Mouse (Mus musculus) spleen, postnatal 36 days (tissue): ENCODE measurements around the gene Pramel5.
"Not testable (repeated sequence)": the region's sequence is repeated elsewhere in the genome, so short reads cannot be mapped to it uniquely, and the experiment has no call there.

Experiments used
- DNase-seq, 2 experiments: peaks; one replicate each; pipeline ENCODE4 v3.0.0; 2022; ENCODE audit warnings: low spot score in 2 of 2, mixed read lengths in 1 of 2

The Pramel5 gene

DNA sequence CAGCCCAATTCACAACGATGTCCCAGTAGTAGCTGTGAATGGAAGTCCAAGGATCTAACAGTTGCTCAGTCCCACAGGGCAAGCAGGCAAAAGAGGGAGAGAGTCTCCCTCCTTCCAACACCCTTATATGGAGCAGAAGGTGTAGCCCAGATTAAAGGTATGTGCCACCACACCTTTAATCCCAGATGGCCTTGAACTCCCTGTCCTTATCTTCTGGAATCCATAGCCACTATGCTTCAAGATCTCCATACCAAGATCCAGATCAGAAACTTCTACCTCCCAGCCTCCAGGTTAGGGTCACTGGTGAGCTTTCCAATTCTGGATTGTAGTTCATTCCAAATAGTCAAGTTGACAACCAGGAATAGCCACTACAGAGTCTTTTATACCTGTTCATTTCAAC, at the start of gene Pramel5:
TSS of gene Pramel5 (minus strand) at position 101 of the 400 bp plus-strand sequence.
- not testable (repeated sequence) for DNase-seq

DNA sequence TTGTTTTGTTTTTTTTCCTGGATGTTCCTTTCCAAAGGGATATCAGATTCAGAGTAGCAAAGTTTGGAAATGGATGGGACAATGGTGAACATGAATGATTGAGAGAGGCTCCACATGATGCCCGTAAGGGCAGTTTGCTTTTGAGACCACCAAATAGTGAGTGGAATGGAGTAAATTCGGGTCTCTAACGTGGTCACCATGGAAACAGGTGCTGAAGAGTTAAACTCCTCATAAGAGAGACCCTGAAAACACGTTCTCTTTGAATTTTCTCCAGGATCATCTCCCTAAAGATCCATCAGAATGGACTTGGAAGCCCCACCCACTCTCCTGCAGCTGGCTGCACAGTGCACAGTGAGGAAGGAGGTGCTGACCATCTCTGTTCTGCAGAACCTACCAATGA, 49.7 kb upstream of the Pramel5 start, which contains the start of gene Gm13128:
TSS of gene Gm13128 (plus strand) at position 301 of the 400 bp plus-strand sequence.
- DNase-seq = not testable (repeated sequence)

DNA sequence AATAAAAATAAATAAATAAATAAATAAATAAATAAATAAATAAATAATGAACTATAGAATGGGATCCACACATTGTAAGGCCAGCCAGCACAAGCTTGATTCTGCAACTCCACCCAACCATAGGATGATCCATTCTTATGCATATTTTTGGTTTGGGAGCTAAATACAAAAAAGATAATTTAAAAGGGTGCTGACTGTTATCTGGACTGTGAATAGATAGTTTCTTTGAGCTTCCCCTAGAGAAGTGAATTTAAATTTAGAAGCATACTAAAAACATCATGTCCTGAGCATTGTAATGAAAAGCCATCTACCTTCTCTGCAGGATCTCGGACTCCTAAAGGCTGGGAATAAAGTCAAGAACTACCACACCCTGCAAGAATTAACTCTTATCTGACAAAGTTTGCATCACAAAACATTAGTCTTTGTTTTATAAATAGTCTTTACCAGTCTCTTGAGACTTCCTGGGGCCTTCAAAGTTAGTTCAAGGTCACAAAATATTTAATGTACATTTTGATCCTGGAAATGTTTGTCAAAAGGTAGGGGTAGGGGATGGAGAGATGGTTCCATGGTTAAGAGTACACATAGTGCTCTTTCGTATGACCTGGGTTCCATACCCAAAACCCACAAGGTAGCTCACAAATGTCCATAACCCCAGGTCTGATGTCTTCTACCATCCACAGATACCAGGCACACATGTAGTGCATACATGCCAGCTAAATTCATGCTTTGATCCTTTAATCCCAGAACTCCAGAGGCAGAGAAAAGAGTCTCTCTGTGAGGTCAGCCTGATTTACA, 32.6 kb upstream of the Pramel5 start:
- not testable (repeated sequence) for DNase-seq

DNA sequence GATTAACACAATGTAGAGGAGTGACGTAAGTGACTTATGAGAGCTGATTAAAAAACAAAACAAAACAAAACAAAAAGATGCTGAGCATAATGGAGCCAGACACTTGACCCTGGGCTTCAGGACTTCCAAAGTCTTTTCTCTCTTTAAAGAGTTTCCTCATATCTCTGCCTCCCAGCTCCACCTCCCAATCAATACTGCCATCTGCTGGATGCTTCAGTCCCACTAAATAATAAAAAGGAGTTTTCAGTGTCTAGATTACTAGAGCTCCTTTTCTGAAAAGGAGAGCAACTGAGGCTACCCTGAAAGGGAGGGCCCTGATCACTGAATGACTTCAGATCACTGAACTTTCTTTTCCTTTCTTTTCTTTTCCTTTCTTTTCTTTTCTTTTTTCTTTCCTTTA, 19.1 kb upstream of the Pramel5 start:
- DNase-seq = not testable (repeated sequence)

DNA sequence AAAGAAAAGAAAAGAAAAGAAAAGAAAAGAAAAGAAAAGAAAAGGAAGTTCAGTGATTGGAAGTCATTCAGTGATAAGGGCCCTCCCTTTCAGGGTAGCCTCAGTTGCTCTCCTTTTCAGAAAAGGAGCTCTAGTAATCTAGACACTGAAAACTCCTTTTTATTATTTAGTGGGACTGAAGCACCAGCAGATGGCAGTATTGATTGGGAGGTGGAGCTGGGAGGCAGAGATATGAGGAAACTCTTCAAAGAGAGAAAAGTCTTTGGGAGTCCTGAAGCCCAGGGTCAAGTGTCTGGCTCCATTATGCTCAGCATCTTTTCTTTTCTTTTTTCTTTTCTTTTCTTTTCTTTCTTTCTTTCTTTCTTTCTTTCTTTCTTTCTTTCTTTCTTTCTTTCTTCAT, 25.5 kb downstream of the Pramel5 start:
- not testable (repeated sequence) for DNase-seq
